Mouse (Mus musculus) erythroblast, embryonic 14.5 days (primary cell): Measurements from ENCODE around the gene Rhobtb1.

ENCODE experiments used
- GATA1 ChIP-seq: IDR thresholded peaks from 2 replicates; pipeline ENCODE4 v1.6.1; 2012; ENCODE audit warnings: low read length, inconsistent platforms, mixed read lengths
- TAL1 ChIP-seq: IDR thresholded peaks from 3 replicates; pipeline ENCODE4 v1.6.1; 2012; ENCODE audit warnings: low read length, inconsistent platforms, mixed read lengths

- TF ChIP-seq TAL1 (no peak), GATA1 (no peak)
Observed at GRCm38 (mm10) chr10:69225471-69225870, 74.2 kb downstream of the Rhobtb1 start.
